Mouse (Mus musculus): ENCODE results near the gene Mypn. TPM values are rescaled to one million over a fixed set of nuclear protein-coding genes. Genes with fewer than 3 reads are reported as not detected.

The Mypn gene
- total and polyA plus RNA-seq, 2 experiments from 2014 or later, result 0.22 to 0.74 TPM

GRCm38 (mm10) chr10:63243493-63244054, 39.8 kb upstream of the Mypn start, which contains the start of gene Herc4:
Gene Herc4, plus strand, starts transcription at chr10:63243810.
- Histone ChIP-seq H3K9me3 (ENCODE audit: low read length) (no peaks in the 10 kb centered on the region), H3K4me3 (ENCODE audit: low read depth, low read length) (peak within 1 kb of the TSS; percentile 97), H3K9ac (replicated peaks; ENCODE audit: low read length, poor library complexity, severe bottlenecking) (peak within 1 kb of the TSS; percentile 88), H3K27me3 (ENCODE audit: insufficient read depth, low read length) (no peaks in the 10 kb centered on the region), H3K4me1 (ENCODE audit: insufficient read depth, low read length) (peaks cover 8% of the 10 kb centered on the region; the same call in 1 of the 2 replicates), H3K4me2 (ENCODE audit: low read depth, low read length, poor library complexity, severe bottlenecking) (peak within 1 kb of the TSS; percentile 87), H3K36me3 (ENCODE audit: insufficient read depth, low read length) (no peaks in the 10 kb centered on the region), H3K27ac (ENCODE audit: low read depth, low read length) (peak within 1 kb of the TSS; percentile 79)
- under 1% methylated on average over 38 of the region's 44 CpGs for WGBS
- DNase-seq (ENCODE audit: low spot score) (peak; percentile 97), ATAC-seq (ENCODE audit: low FRiP score) (peak; percentile 98)
- no peak for TF ChIP-seq CTCF (IDR thresholded peaks at IDR 0.05)

- TF ChIP-seq CTCF (IDR thresholded peaks at IDR 0.05), result no peak
- H3K4me2 ChIP-seq (ENCODE audit: low read depth, low read length, poor library complexity, severe bottlenecking), result peak overlapping the region; percentile 87
- WGBS, result 23% methylated on average over 12 of the region's 12 CpGs
- H3K27me3 ChIP-seq (ENCODE audit: insufficient read depth, low read length), result no peaks in the 10 kb centered on the region
- peaks cover 8% of the 10 kb centered on the region; the same call in 1 of the 2 replicates for H3K4me1 ChIP-seq (ENCODE audit: insufficient read depth, low read length)
- no peaks in the 10 kb centered on the region for H3K9me3 ChIP-seq (ENCODE audit: low read length)
- no peak for ATAC-seq (ENCODE audit: low FRiP score)
- peak overlapping the region; percentile 61 for H3K9ac ChIP-seq (replicated peaks; ENCODE audit: low read length, poor library complexity, severe bottlenecking)
- peak overlapping the region; percentile 97 for H3K4me3 ChIP-seq (ENCODE audit: low read depth, low read length)
- H3K27ac ChIP-seq (ENCODE audit: low read depth, low read length), result peak overlapping the region; percentile 51
- no peak for DNase-seq (ENCODE audit: low spot score)
- H3K36me3 ChIP-seq (ENCODE audit: insufficient read depth, low read length), result no peaks in the 10 kb centered on the region
Observed at GRCm38 (mm10) chr10:63242798-63243435, 39.2 kb upstream of the Mypn start.

GRCm38 (mm10) chr10:63240868-63241271, 37.1 kb upstream of the Mypn start:
- peaks cover 8% of the 10 kb centered on the region; the same call in 1 of the 2 replicates for H3K4me1 ChIP-seq (ENCODE audit: insufficient read depth, low read length)

GRCm38 (mm10) chr10:63239848-63240247, 36.1 kb upstream of the Mypn start:
- no peak for DNase-seq (ENCODE audit: low spot score)
- peaks cover 8% of the 10 kb centered on the region; the same call in 1 of the 2 replicates for H3K4me1 ChIP-seq (ENCODE audit: insufficient read depth, low read length)
- no peaks in the 10 kb centered on the region for H3K27me3 ChIP-seq (ENCODE audit: insufficient read depth, low read length)
- WGBS, result 83% methylated on average over 2 of the region's 2 CpGs
- TF ChIP-seq CTCF (IDR thresholded peaks at IDR 0.05), result no peak
- no peak for ATAC-seq (ENCODE audit: low FRiP score)
- no peak overlapping the region for H3K27ac ChIP-seq (ENCODE audit: low read depth, low read length)
- no peaks in the 10 kb centered on the region for H3K36me3 ChIP-seq (ENCODE audit: insufficient read depth, low read length)
- H3K4me3 ChIP-seq (ENCODE audit: low read depth, low read length), result no peak overlapping the region
- no peak overlapping the region for H3K9ac ChIP-seq (replicated peaks; ENCODE audit: low read length, poor library complexity, severe bottlenecking)
- no peaks in the 10 kb centered on the region for H3K9me3 ChIP-seq (ENCODE audit: low read length)
- H3K4me2 ChIP-seq (ENCODE audit: low read depth, low read length, poor library complexity, severe bottlenecking), result no peak overlapping the region

More at GRCm38 (mm10) chr10:63240868-63241271, 37.1 kb upstream of the Mypn start:
- no peaks in the 10 kb centered on the region for H3K27me3 ChIP-seq (ENCODE audit: insufficient read depth, low read length)
- ATAC-seq (ENCODE audit: low FRiP score), result no peak
- no peaks in the 10 kb centered on the region for H3K9me3 ChIP-seq (ENCODE audit: low read length)
- DNase-seq (ENCODE audit: low spot score), result no peak
- WGBS, result 80% methylated on average over 2 of the region's 2 CpGs
- no peaks in the 10 kb centered on the region for H3K36me3 ChIP-seq (ENCODE audit: insufficient read depth, low read length)
- H3K4me2 ChIP-seq (ENCODE audit: low read depth, low read length, poor library complexity, severe bottlenecking), result no peak overlapping the region
- no peak for TF ChIP-seq CTCF (IDR thresholded peaks at IDR 0.05)
- H3K4me3 ChIP-seq (ENCODE audit: low read depth, low read length), result no peak overlapping the region
- no peak overlapping the region for H3K27ac ChIP-seq (ENCODE audit: low read depth, low read length)
- H3K9ac ChIP-seq (replicated peaks; ENCODE audit: low read length, poor library complexity, severe bottlenecking), result no peak overlapping the region

GRCm38 (mm10) chr10:63238090-63238489, 34.3 kb upstream of the Mypn start:
- 75% methylated on average over 4 of the region's 4 CpGs for WGBS
- no peak overlapping the region for H3K27ac ChIP-seq (ENCODE audit: low read depth, low read length)
- no peaks in the 10 kb centered on the region for H3K27me3 ChIP-seq (ENCODE audit: insufficient read depth, low read length)
- H3K4me2 ChIP-seq (ENCODE audit: low read depth, low read length, poor library complexity, severe bottlenecking), result no peak overlapping the region
- H3K36me3 ChIP-seq (ENCODE audit: insufficient read depth, low read length), result no peaks in the 10 kb centered on the region
- DNase-seq (ENCODE audit: low spot score) (no peak), ATAC-seq (ENCODE audit: low FRiP score) (no peak)
- no peaks in the 10 kb centered on the region for H3K9me3 ChIP-seq (ENCODE audit: low read length)
- TF ChIP-seq CTCF (IDR thresholded peaks at IDR 0.05), result no peak
- H3K4me3 ChIP-seq (ENCODE audit: low read depth, low read length), result no peak overlapping the region
- no peak overlapping the region for H3K9ac ChIP-seq (replicated peaks; ENCODE audit: low read length, poor library complexity, severe bottlenecking)
- H3K4me1 ChIP-seq (ENCODE audit: insufficient read depth, low read length), result peaks cover 8% of the 10 kb centered on the region; the same call in 1 of the 2 replicates

- no peak for ATAC-seq (ENCODE audit: low FRiP score)
- no peak for DNase-seq (ENCODE audit: low spot score)
- Histone ChIP-seq H3K4me2 (ENCODE audit: low read depth, low read length, poor library complexity, severe bottlenecking) (no peak overlapping the region), H3K36me3 (ENCODE audit: insufficient read depth, low read length) (no peaks in the 10 kb centered on the region), H3K9ac (replicated peaks; ENCODE audit: low read length, poor library complexity, severe bottlenecking) (no peak overlapping the region), H3K4me3 (ENCODE audit: low read depth, low read length) (no peak overlapping the region), H3K4me1 (ENCODE audit: insufficient read depth, low read length) (peaks cover under 1% of the 10 kb centered on the region; the same call in 1 of the 2 replicates), H3K27ac (ENCODE audit: low read depth, low read length) (no peak overlapping the region), H3K27me3 (ENCODE audit: insufficient read depth, low read length) (no peaks in the 10 kb centered on the region), H3K9me3 (ENCODE audit: low read length) (no peaks in the 10 kb centered on the region)
- TF ChIP-seq CTCF (IDR thresholded peaks at IDR 0.05), result no peak
- 56% methylated on average over 2 of the region's 2 CpGs for WGBS
Observed at GRCm38 (mm10) chr10:63237206-63237605, 33.5 kb upstream of the Mypn start.
